Mouse (Mus musculus) forebrain, embryonic 16.5 days (tissue): ENCODE measurements around the gene Vcp. TPM values are rescaled to one million over a fixed set of nuclear protein-coding genes. Genes with fewer than 3 reads are reported as not detected.
A peak's percentile ranks its signal among the peaks of the same experiment; 100 is the strongest.

Experiments
- ATAC-seq: fragments of 200-750 bp; cut with Nextera tagmentation; 2 replicates; pipeline ENCODE4 v1.8.0; 2017; ENCODE audit warnings: mild to moderate bottlenecking, moderate library complexity
- H3K27ac ChIP-seq: fragments of 300-500 bp; sonication (generic); 2 replicates; pipeline ENCODE4 v1.5.1; 2014; ENCODE audit warnings: low read length, control low read depth
- H3K27me3 ChIP-seq: fragments of 300-500 bp; sonication (generic); replicated peaks from 2 replicates; pipeline ENCODE4 v1.6.1; 2014; ENCODE audit warnings: low read length; ENCODE audit not compliant: control insufficient read depth, insufficient read depth
- H3K36me3 ChIP-seq: fragments of 300-500 bp; sonication (generic); 2 replicates; pipeline ENCODE4 v1.6.1; 2014; ENCODE audit not compliant: control insufficient read depth, insufficient read depth
- H3K4me1 ChIP-seq: fragments of 300-500 bp; sonication (generic); replicated peaks from 2 replicates; pipeline ENCODE4 v1.6.1; 2014; ENCODE audit warnings: low read length; ENCODE audit not compliant: control insufficient read depth, insufficient read depth
- H3K4me2 ChIP-seq: fragments of 300-500 bp; sonication (generic); 2 replicates; pipeline ENCODE4 v1.6.1; 2014; ENCODE audit warnings: mild to moderate bottlenecking, low read length, control low read depth
- H3K4me3 ChIP-seq: fragments of 300-500 bp; sonication (generic); replicated peaks from 2 replicates; pipeline ENCODE4 v1.5.1; 2014; ENCODE audit warnings: mild to moderate bottlenecking, low read length, control low read depth
- H3K9ac ChIP-seq: fragments of 300-500 bp; sonication (generic); replicated peaks from 2 replicates; pipeline ENCODE4 v1.6.1; 2014; ENCODE audit warnings: low read depth, low read length, control low read depth
- H3K9me3 ChIP-seq: fragments of 300-500 bp; sonication (generic); 2 replicates; pipeline ENCODE4 v1.6.1; 2016; ENCODE audit warnings: low read length; ENCODE audit not compliant: control insufficient read depth
- WGBS: fragments of 180-500 bp; shearing (Covaris S2); extraction: QIAGEN DNeasy Blood & Tissue Kit; methylation state at CpG from one replicate; pipeline ENCODE4 v1.1.7; 2014; 5-methylcytosine and 5-hydroxymethylcytosine counted together
- polyA plus RNA-seq: library from polyadenylated mRNA; unstranded; fragments of >200 nt; fragmentation: Nextera tagmentation; extraction: Ambion mirVana; gene quantifications from 2 replicates; pipeline ENCODE4 v1.2.1, GENCODE M21; 2015

Gene Vcp
- polyA plus RNA-seq, 1 experiment from 2014 or later = 509 TPM

- H3K4me1 ChIP-seq = peaks cover 44% of the 10 kb centered on the region
- peak overlapping the region; percentile 87 for H3K4me2 ChIP-seq
- H3K27ac ChIP-seq = peak overlapping the region; percentile 43
- no peaks in the 10 kb centered on the region for H3K27me3 ChIP-seq
- peak overlapping the region; percentile 74 for H3K9ac ChIP-seq
- no peaks in the 10 kb centered on the region for H3K9me3 ChIP-seq
- peak overlapping the region; percentile 58 for H3K4me3 ChIP-seq
- under 1% methylated on average over 25 of the region's 25 CpGs for WGBS
- peaks cover 12% of the 10 kb centered on the region for H3K36me3 ChIP-seq
- ATAC-seq = peak; percentile 96
Observed at GRCm38 (mm10) chr4:43040114-43040572, 39.8 kb upstream of the Vcp start.

- H3K9ac ChIP-seq = peak overlapping the region; percentile 74
- H3K36me3 ChIP-seq = peaks cover 14% of the 10 kb centered on the region
- H3K4me1 ChIP-seq = peaks cover 39% of the 10 kb centered on the region
- H3K9me3 ChIP-seq = no peaks in the 10 kb centered on the region
- peak overlapping the region; percentile 87 for H3K4me2 ChIP-seq
- peak overlapping the region; percentile 43 for H3K27ac ChIP-seq
- ATAC-seq = no peak; the same call in 1 of the 2 replicates
- no peaks in the 10 kb centered on the region for H3K27me3 ChIP-seq
- WGBS = under 1% methylated on average over 11 of the region's 11 CpGs
- peak overlapping the region; percentile 58 for H3K4me3 ChIP-seq
Observed at GRCm38 (mm10) chr4:43039609-43040008, 39.3 kb upstream of the Vcp start.

GRCm38 (mm10) chr4:43038567-43039495 lies 38.5 kb upstream of the Vcp start:
- Histone ChIP-seq H3K27ac (peak overlapping the region; percentile 43; the same call in 1 of the 2 replicates), H3K4me2 (peak overlapping the region; percentile 87), H3K9ac (peak overlapping the region; percentile 74), H3K36me3 (peaks cover 15% of the 10 kb centered on the region), H3K4me3 (peak overlapping the region; percentile 58), H3K9me3 (no peaks in the 10 kb centered on the region), H3K4me1 (peaks cover 31% of the 10 kb centered on the region), H3K27me3 (no peaks in the 10 kb centered on the region)
- no peak for ATAC-seq
- WGBS = 61% methylated on average over 15 of the region's 15 CpGs

- H3K36me3 ChIP-seq = peaks cover 23% of the 10 kb centered on the region
- WGBS = 80% methylated on average over 4 of the region's 4 CpGs
- no peak overlapping the region for H3K4me3 ChIP-seq
- peaks cover 23% of the 10 kb centered on the region for H3K4me1 ChIP-seq
- no peak overlapping the region for H3K9ac ChIP-seq
- H3K27ac ChIP-seq = no peak overlapping the region
- no peak for ATAC-seq
- no peaks in the 10 kb centered on the region for H3K27me3 ChIP-seq
- no peak overlapping the region for H3K4me2 ChIP-seq
- H3K9me3 ChIP-seq = no peaks in the 10 kb centered on the region
Observed at GRCm38 (mm10) chr4:43037860-43038566, 37.7 kb upstream of the Vcp start.

GRCm38 (mm10) chr4:43036356-43036755 lies 36.0 kb upstream of the Vcp start:
- WGBS = 92% methylated on average over 10 of the region's 10 CpGs
- Histone ChIP-seq H3K4me2 (no peak overlapping the region), H3K36me3 (peaks cover 23% of the 10 kb centered on the region), H3K27ac (no peak overlapping the region), H3K4me1 (peaks cover 30% of the 10 kb centered on the region), H3K4me3 (no peak overlapping the region), H3K27me3 (no peaks in the 10 kb centered on the region), H3K9ac (no peak overlapping the region), H3K9me3 (no peaks in the 10 kb centered on the region)
- ATAC-seq = no peak

DNA sequence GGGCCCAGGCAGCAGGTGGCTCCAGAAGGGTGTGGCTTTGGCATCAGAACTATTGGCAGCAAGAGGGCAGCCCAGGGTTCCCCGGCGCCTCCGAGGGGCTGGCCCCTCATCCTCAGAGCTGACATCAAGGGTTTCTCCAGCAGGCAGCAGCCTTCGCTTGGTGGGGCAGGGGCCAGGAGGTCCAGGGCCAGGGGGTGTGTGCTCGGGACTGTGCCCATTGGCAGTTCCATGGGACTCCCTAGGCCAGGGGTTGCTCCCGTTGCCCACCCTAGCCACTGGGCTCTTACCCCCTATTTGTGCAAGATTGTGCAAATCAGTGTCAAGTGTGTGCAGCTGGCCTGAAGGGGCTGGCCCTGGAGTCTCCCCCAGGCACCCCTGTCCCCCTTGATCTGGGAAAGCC lies 35.5 kb upstream of the Vcp start:
- Histone ChIP-seq H3K27ac (no peak overlapping the region), H3K27me3 (no peaks in the 10 kb centered on the region), H3K9me3 (no peaks in the 10 kb centered on the region), H3K4me1 (peaks cover 30% of the 10 kb centered on the region), H3K9ac (no peak overlapping the region), H3K36me3 (peaks cover 23% of the 10 kb centered on the region), H3K4me3 (no peak overlapping the region), H3K4me2 (no peak overlapping the region)
- ATAC-seq = no peak
- WGBS = 77% methylated on average over 6 of the region's 6 CpGs

- Histone ChIP-seq H3K9ac (no peak overlapping the region), H3K4me3 (no peak overlapping the region), H3K27ac (no peak overlapping the region), H3K27me3 (no peaks in the 10 kb centered on the region), H3K9me3 (no peaks in the 10 kb centered on the region), H3K4me1 (peaks cover 21% of the 10 kb centered on the region), H3K4me2 (no peak overlapping the region), H3K36me3 (peaks cover 23% of the 10 kb centered on the region)
- WGBS = 85% methylated on average over 14 of the region's 14 CpGs
- no peak for ATAC-seq
Observed at GRCm38 (mm10) chr4:43033481-43033880, 33.2 kb upstream of the Vcp start.

GRCm38 (mm10) chr4:43032501-43032900 lies 32.2 kb upstream of the Vcp start:
- no peak overlapping the region for H3K4me3 ChIP-seq
- no peak overlapping the region for H3K27ac ChIP-seq
- H3K27me3 ChIP-seq = no peaks in the 10 kb centered on the region
- H3K9me3 ChIP-seq = no peaks in the 10 kb centered on the region
- 93% methylated on average over 1 of the region's 1 CpGs for WGBS
- H3K4me2 ChIP-seq = no peak overlapping the region
- no peak overlapping the region for H3K9ac ChIP-seq
- H3K36me3 ChIP-seq = peaks cover 23% of the 10 kb centered on the region
- peaks cover 17% of the 10 kb centered on the region for H3K4me1 ChIP-seq
- ATAC-seq = no peak
